Mouse (Mus musculus) G1E (cell line): ENCODE measurements around the gene Sox5.

Experiments used
- CTCF ChIP-seq: IDR thresholded peaks from 2 replicates; pipeline ENCODE4 v1.5.1; 2012; ENCODE audit warnings: low read depth, low read length, inconsistent platforms, mixed read lengths
- GATA1 ChIP-seq: IDR thresholded peaks from 2 replicates; pipeline ENCODE4 v1.6.1; 2012; ENCODE audit warnings: borderline replicate concordance, low read length, inconsistent platforms, mixed read lengths
- GATA2 ChIP-seq: IDR thresholded peaks from 2 replicates; pipeline ENCODE4 v1.6.1; 2012; ENCODE audit warnings: low read depth, low read length, inconsistent platforms, borderline replicate concordance
- POLR2AphosphoS5 ChIP-seq: IDR thresholded peaks from 2 replicates; pipeline ENCODE4 v1.6.1; 2012; ENCODE audit warnings: low read depth, low read length, inconsistent platforms; ENCODE audit not compliant: insufficient replicate concordance
- TAL1 ChIP-seq: conservative IDR thresholded peaks from 2 replicates; pipeline ENCODE4 v1.6.1; 2012; ENCODE audit warnings: low read depth, low read length, inconsistent platforms, mixed read lengths

DNA sequence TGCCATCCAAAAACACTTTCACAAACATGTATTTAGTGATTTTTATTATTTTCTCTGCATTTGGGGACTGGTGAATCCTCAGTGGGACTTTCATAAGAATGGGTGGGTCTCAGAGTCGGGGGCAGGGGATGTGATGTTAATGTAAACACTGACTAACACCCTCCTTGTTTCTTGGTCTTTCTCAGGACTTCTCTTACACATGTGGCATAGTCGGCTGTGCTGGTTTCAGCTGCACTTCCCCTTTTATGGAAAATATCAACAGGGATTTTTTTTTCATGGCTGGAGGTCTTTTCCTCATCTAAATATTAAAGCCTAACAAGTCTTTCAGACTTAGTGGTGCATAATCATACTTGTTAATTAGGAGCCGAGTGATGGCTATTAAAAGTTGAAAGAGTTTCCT lies 39.2 kb downstream of the Sox5 start:
- TF ChIP-seq CTCF (no peak), GATA2 (no peak), POLR2AphosphoS5 (no peak), TAL1 (no peak), GATA1 (no peak)
